Mouse (Mus musculus): ENCODE measurements around the gene Spn. TPM values are rescaled to one million over a fixed set of nuclear protein-coding genes. Genes with fewer than 3 reads are reported as not detected.

Spn gene
- polyA plus RNA-seq, 1 experiment from 2014 or later: not detected

Other genes with a start within 250 kb of the Spn start
- gene Tmem219, start 214.9 kb downstream of the Spn start, polyA plus RNA-seq (2014; fragmentation: Nextera tagmentation; extraction: Ambion mirVana): 15.8 and 18.4 TPM in 2 replicates
- gene Kctd13, start 208.9 kb downstream of the Spn start, polyA plus RNA-seq (2014; fragmentation: Nextera tagmentation; extraction: Ambion mirVana): 15.1 and 18.5 TPM in 2 replicates
- gene Asphd1, start 188.2 kb downstream of the Spn start, polyA plus RNA-seq (2014; fragmentation: Nextera tagmentation; extraction: Ambion mirVana): 0.60 TPM in 2 replicates
- gene Sez6l2, start 187.3 kb downstream of the Spn start, polyA plus RNA-seq (2014; fragmentation: Nextera tagmentation; extraction: Ambion mirVana): 1.2 and 3.2 TPM in 2 replicates
- 64.3 and 71.6 TPM in 2 replicates for gene Cdipt, start 161.9 kb downstream of the Spn start, polyA plus RNA-seq (2014; fragmentation: Nextera tagmentation; extraction: Ambion mirVana)
- gene Cdiptos, start 161.7 kb downstream of the Spn start, polyA plus RNA-seq (2014; fragmentation: Nextera tagmentation; extraction: Ambion mirVana): 1.0 and 2.0 TPM in 2 replicates
- gene Mvp, start 123.2 kb downstream of the Spn start, polyA plus RNA-seq (2014; fragmentation: Nextera tagmentation; extraction: Ambion mirVana): 2.6 and 3.0 TPM in 2 replicates
- 0.32 and 0.53 TPM in 2 replicates for gene Pagr1b, start 121.3 kb downstream of the Spn start, polyA plus RNA-seq (2014; fragmentation: Nextera tagmentation; extraction: Ambion mirVana)
- 53.4 and 75.3 TPM in 2 replicates for gene Pagr1a, start 120.5 kb downstream of the Spn start, polyA plus RNA-seq (2014; fragmentation: Nextera tagmentation; extraction: Ambion mirVana)
- 52.7 and 56.0 TPM in 2 replicates for gene Gm42742, start 116.7 kb downstream of the Spn start, polyA plus RNA-seq (2014; fragmentation: Nextera tagmentation; extraction: Ambion mirVana)
- gene Prrt2, start 116.6 kb downstream of the Spn start, polyA plus RNA-seq (2014; fragmentation: Nextera tagmentation; extraction: Ambion mirVana): 7.6 and 7.7 TPM in 2 replicates
- gene Maz, start 110.8 kb downstream of the Spn start, polyA plus RNA-seq (2014; fragmentation: Nextera tagmentation; extraction: Ambion mirVana): 63.1 and 66.4 TPM in 2 replicates
- 192 and 199 TPM in 2 replicates for gene Kif22, start 95.4 kb downstream of the Spn start, polyA plus RNA-seq (2014; fragmentation: Nextera tagmentation; extraction: Ambion mirVana)
- not detected in 2 replicates for gene Zg16, start 50.5 kb downstream of the Spn start, polyA plus RNA-seq (2014; fragmentation: Nextera tagmentation; extraction: Ambion mirVana)
- gene AI467606, start 46.5 kb downstream of the Spn start, polyA plus RNA-seq (2014; fragmentation: Nextera tagmentation; extraction: Ambion mirVana): 1.0 and 1.1 TPM in 2 replicates
- gene Qprt, start 15.6 kb downstream of the Spn start, polyA plus RNA-seq (2014; fragmentation: Nextera tagmentation; extraction: Ambion mirVana): 2.5 and 3.0 TPM in 2 replicates
- gene Cd2bp2, start 58.2 kb upstream of the Spn start, polyA plus RNA-seq (2014; fragmentation: Nextera tagmentation; extraction: Ambion mirVana): 71.8 and 74.0 TPM in 2 replicates
- gene Tbc1d10b, start 70.6 kb upstream of the Spn start, polyA plus RNA-seq (2014; fragmentation: Nextera tagmentation; extraction: Ambion mirVana): 15.8 and 19.2 TPM in 2 replicates
- gene Mylpf, start 71.1 kb upstream of the Spn start, polyA plus RNA-seq (2014; fragmentation: Nextera tagmentation; extraction: Ambion mirVana): 19.8 and 22.8 TPM in 2 replicates
- gene Zfp553, start 95.2 kb upstream of the Spn start, polyA plus RNA-seq (2014; fragmentation: Nextera tagmentation; extraction: Ambion mirVana): 20.9 and 22.5 TPM in 2 replicates
- 21.0 and 24.6 TPM in 2 replicates for gene Sept1, start 95.3 kb upstream of the Spn start, polyA plus RNA-seq (2014; fragmentation: Nextera tagmentation; extraction: Ambion mirVana)
- gene Zfp771, start 106.5 kb upstream of the Spn start, polyA plus RNA-seq (2014; fragmentation: Nextera tagmentation; extraction: Ambion mirVana): 63.2 and 65.3 TPM in 2 replicates
- gene Dctpp1, start 122.9 kb upstream of the Spn start, polyA plus RNA-seq (2014; fragmentation: Nextera tagmentation; extraction: Ambion mirVana): 253 and 266 TPM in 2 replicates
- 92.4 and 102 TPM in 2 replicates for gene Sephs2, start 136.2 kb upstream of the Spn start, polyA plus RNA-seq (2014; fragmentation: Nextera tagmentation; extraction: Ambion mirVana)
- gene Itgal, start 158.4 kb upstream of the Spn start, polyA plus RNA-seq (2014; fragmentation: Nextera tagmentation; extraction: Ambion mirVana): 0.59 and 1.2 TPM in 2 replicates
- gene Zfp768, start 207.8 kb upstream of the Spn start, polyA plus RNA-seq (2014; fragmentation: Nextera tagmentation; extraction: Ambion mirVana): 6.1 and 6.4 TPM in 2 replicates
- 5.6 and 7.8 TPM in 2 replicates for gene Zfp747, start 238.2 kb upstream of the Spn start, polyA plus RNA-seq (2014; fragmentation: Nextera tagmentation; extraction: Ambion mirVana)
- gene 9130019O22Rik, start 249.3 kb upstream of the Spn start, polyA plus RNA-seq (2014; fragmentation: Nextera tagmentation; extraction: Ambion mirVana): 6.7 and 7.1 TPM in 2 replicates